Mouse (Mus musculus) testis, postnatal 14 days (tissue): Measurements from ENCODE around the gene Npas4.
A peak's percentile ranks its signal among the peaks of the same experiment; 100 is the strongest.
"Not testable (repeated sequence)": the region's sequence is repeated elsewhere in the genome, so short reads cannot be mapped to it uniquely, and the experiment has no call there.

Source experiments
- DNase-seq: peaks from one replicate; pipeline ENCODE4 v3.0.0; 2021; ENCODE audit warnings: low spot score

Npas4 gene

GRCm38 (mm10) chr19:4992904-4993303 lies 2.8 kb upstream of the Npas4 start:
- DNase-seq: no peak

- DNase-seq: no peak
Measured at GRCm38 (mm10) chr19:4992371-4992770, 2.3 kb upstream of the Npas4 start.

DNA sequence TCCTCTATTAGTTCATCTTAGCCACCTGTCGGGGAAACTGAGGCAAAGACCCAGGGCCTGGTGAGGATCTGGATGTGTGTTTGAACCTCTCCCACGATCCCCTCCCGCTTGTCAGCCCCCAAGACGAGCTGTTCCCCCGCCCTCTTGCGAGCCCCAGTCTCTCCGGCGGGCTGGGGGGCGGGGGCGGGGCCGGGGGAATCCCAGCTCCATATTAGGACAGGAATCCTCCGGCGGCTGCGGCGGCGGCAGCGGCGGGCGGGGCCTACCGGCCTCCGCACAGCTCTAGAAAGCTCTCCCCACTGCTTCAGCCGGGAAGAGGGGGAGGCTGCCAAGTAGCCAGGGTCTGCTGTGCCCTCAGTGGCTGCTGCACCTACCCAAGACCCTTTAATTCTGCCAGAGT lies 600 bp upstream of the Npas4 start:
- DNase-seq: no peak

DNA sequence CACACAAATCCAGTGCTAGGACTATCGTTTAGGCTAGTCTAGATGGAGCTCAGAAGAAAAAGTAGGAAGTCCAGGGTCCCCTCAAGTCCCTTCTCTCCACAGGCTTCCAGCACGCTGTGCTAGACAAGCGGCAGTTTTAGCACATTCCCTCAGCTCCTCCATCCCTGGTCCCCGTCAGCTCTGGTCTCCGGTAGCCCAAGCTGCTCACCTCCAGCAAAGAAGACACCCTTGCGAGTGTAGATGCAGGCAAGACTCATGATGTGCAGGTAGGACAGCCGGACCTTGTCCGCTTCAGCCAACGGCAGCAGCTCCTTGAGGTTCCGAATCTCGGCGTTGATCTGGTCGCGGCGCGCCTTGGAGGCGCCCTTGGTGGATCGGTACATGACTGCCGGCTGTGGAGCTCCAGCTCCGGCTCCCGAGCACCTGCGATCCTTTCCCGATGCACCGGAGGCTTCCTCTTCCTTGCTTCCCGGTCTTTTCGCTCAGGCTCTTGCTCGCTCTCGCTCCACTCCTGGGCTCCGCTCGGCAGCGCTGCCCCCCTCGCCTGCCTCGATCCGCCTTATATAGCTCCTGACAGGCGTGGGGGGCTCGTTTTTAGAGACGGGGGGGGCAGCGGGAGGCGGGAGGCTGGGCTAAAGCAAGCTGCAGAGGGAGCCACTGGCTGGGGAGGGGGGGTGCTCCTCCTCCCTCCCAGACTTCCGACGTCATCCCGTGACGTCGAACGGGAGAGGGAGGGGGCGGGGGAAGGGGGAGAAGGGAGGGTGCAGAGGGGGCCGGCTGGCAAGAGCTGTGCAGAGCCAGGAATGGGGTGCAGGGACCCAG lies 471 bp downstream of the Npas4 start:
- no peak for DNase-seq

DNA sequence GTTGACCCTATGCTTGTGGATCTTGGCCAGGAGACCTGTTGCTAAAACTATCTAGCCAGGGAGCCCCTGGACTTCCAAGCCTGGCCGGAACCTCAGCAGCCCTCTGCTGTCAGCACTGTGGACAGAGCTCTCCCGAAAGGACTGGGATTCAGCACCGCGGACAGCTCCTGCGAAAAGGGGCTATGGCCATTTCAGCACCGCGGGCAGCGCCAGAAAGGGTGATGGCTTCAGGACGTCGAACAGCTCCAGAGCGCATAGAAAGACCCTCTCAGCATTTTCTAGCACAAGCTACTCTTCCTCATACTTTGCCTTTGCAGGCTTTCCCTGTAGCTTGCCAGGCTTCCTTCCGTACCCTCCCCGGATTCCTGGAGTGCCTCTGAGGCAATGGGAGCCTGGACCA lies 1.1 kb downstream of the Npas4 start:
- peak; percentile 85 for DNase-seq

- DNase-seq: no peak
Measured at GRCm38 (mm10) chr19:4981767-4982166, 8.3 kb downstream of the Npas4 start.

DNA sequence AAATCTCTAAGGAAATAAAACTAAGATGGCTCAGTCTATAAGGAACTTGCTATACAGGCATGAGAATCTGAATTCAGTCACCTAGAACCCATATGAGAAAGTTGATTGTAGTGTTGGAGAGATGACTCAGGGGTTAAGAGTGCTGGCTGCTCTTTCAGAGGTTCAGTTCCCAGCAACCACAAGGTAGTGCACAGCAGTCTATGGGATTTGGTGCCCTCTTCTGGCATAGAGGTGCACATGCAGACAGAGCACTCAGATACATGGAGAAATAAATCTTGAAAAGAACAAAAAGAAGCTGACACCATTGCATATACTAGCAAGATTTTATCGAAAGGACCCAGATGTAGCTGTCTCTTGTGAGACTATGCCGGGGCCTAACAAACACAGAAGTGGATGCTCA lies 21.9 kb downstream of the Npas4 start:
- no peak for DNase-seq

DNA sequence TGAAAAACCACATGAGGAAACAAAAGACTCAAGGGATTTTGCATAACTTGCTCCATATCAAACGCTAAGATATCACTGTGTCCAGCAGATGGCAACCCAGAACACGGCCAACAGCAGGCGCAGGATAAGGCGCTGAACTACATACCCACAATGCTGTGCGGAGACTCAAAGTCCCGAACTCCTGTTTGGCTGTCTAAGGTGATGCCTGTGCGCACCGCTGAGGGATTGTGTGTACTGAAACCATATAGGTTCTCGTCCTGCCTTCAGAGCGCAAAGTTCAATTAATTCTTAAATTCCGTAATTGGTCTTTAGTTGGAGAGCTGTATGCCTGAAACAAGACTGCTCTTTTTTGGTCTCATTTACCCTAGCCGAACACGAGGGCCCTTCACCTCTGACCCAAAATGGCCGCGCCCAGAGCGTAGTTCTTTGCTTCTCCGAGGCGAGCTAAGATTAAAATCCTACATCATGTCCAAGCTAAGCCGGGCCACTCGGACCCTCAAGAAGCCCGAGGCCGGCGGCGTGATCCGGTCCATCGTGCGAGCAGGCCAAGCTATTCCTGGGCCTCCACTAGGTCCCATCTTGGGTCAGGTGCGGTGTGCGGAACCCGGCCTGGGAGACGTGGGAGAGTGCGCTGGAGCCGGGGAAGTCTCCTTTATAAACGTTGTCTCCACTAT lies 28.1 kb downstream of the Npas4 start, which contains the start of gene Mrpl11:
TSS of gene Mrpl11 (plus strand) at position 220 of the 674 bp plus-strand sequence.
- peak; percentile 89 for DNase-seq

DNA sequence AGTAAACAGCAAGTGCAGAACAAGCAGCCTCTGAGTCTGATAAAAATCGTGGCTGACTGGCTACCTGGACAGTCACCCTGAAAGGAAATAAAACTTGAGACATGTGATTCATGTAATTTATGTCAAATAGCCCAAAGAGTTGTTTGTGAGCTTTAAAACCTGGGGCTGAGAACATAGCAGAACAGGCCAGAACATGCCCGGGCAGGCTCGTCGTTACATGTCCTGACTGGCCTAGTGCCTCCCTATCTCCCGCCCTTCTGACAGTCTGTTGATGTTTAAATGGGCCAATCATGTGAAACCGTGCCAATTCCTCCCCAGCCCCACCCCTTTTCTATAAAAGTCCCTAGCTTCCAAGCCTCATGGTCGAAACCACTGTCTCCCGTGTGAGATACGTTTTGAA lies 41.5 kb downstream of the Npas4 start:
- DNase-seq: not testable (repeated sequence)

GRCm38 (mm10) chr19:4945540-4945939 lies 44.6 kb downstream of the Npas4 start:
- no peak for DNase-seq

DNA sequence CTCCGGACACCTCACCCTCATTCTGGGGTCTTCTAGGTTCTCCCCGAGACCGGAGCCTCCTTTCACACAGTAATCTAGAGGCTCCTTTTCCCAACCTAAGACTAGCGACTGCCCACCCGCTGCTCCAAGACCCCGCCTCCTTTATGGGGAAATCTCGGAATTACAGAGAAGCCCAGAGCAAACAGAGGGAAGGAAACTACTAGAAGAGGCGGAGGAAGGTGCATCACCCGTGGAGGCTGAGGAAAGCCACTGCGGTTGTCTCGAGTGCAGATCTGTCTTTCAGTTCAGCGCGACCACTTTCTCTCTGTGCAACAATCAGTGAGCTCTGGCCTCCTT lies 46.9 kb downstream of the Npas4 start:
- no peak for DNase-seq

- peak; percentile 82 for DNase-seq
Measured at GRCm38 (mm10) chr19:4942551-4943252, 47.4 kb downstream of the Npas4 start, which contains the start of gene Peli3. TSS of gene Peli3 (minus strand) at chr19:4943127.

DNA sequence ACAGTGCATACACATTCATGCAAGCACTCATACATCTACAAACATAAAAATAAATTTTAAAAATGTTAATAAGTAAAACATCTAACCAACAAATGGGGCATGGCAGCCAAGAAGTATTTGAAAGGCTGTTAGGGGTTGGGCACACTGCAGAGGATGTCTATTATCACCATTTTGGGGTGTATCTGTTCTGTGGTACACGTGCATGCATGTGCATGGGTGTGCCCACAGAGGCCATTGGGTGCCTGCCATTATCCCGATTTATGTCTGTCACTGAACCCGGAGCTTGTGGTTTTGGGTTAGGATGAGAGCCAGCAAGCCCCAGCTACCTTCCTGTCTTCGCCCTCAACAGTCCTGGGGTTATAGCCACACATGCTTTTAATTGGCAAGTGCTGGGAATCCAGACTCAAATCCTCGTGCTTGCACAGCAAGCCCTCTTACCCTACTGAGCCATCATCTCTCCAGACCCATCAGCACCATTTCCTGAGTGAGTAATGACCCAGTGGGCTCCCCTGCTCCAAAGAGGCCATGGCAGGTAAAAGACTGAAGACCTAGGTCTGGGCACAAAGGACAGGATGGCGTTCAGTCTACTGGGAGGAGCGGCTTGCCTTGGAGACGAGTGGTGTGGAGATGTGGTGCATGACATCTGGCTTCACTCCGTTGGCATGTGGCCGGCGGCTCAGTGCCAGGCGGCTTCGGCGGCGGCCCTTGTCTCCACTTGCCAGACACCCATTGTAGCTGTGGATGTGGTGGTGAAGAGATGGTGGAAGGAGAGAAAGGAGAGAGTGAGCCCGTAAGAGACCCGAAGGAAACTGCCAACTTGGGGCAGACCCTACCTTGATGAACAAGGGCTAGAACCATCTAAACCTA lies 52.4 kb downstream of the Npas4 start:
- no peak for DNase-seq

DNA sequence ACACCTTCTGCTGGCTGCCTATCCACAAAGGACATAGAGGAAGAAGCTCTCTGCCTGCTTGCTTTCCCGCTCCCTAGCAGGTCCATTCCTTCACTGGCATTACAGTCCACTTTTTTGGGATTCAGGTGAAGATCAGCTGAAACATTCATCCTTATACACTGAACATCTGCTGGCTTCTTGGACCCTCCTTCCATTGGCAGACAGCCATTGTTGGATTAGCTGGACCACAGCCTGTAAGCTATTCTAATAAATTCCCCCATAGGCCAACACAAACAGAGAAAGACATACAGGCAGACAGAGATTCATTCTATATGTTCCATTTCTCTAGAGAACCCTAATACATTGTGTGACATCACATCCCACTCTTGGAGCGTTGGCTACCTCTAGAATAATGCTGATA lies 53.2 kb downstream of the Npas4 start:
- no peak for DNase-seq
